Mouse (Mus musculus): Measurements from ENCODE around the gene Scube1. TPM values are rescaled to one million over a fixed set of nuclear protein-coding genes. Genes with fewer than 3 reads are reported as not detected.

Scube1 gene
- polyA plus RNA-seq, 1 experiment from 2014 or later = 10.3 TPM

- Histone ChIP-seq H3K4me3 (replicated peaks) (no peak overlapping the region), H3K4me1 (peaks cover 4% of the 10 kb centered on the region; the same call in 1 of the 2 replicates), H3K4me2 (no peak overlapping the region), H3K36me3 (no peaks in the 10 kb centered on the region), H3K27ac (no peak overlapping the region), H3K9ac (no peak overlapping the region), H3K9me3 (no peaks in the 10 kb centered on the region), H3K27me3 (replicated peaks) (no peaks in the 10 kb centered on the region)
- 83% methylated on average over 8 of the region's 8 CpGs for WGBS
- peak; percentile 74; the same call in 1 of the 2 replicates for ATAC-seq (ENCODE audit: insufficient read depth, low FRiP score, low read depth)
These were observed 118.1 kb downstream of the Scube1 start for GRCm38 (mm10) chr15:83606700-83607099.

- Histone ChIP-seq H3K9me3 (no peaks in the 10 kb centered on the region), H3K4me1 (peaks cover 4% of the 10 kb centered on the region; the same call in 1 of the 2 replicates), H3K4me3 (replicated peaks) (no peak overlapping the region), H3K4me2 (no peak overlapping the region), H3K27me3 (replicated peaks) (no peaks in the 10 kb centered on the region), H3K36me3 (no peaks in the 10 kb centered on the region), H3K27ac (no peak overlapping the region), H3K9ac (no peak overlapping the region)
- no peak for ATAC-seq (ENCODE audit: insufficient read depth, low FRiP score, low read depth)
- WGBS = 81% methylated on average over 11 of the region's 11 CpGs
These were observed 118.6 kb downstream of the Scube1 start for GRCm38 (mm10) chr15:83606216-83606615.

GRCm38 (mm10) chr15:83603426-83603825, 121.4 kb downstream of the Scube1 start:
- Histone ChIP-seq H3K4me3 (replicated peaks) (no peak overlapping the region), H3K27me3 (replicated peaks) (no peaks in the 10 kb centered on the region), H3K9me3 (no peaks in the 10 kb centered on the region), H3K9ac (no peak overlapping the region), H3K36me3 (no peaks in the 10 kb centered on the region), H3K27ac (no peak overlapping the region), H3K4me1 (peaks cover 4% of the 10 kb centered on the region; the same call in 1 of the 2 replicates), H3K4me2 (no peak overlapping the region)
- no peak for ATAC-seq (ENCODE audit: insufficient read depth, low FRiP score, low read depth)
- 97% methylated on average over 7 of the region's 7 CpGs for WGBS

- Histone ChIP-seq H3K9ac (no peak overlapping the region), H3K4me1 (peaks cover 4% of the 10 kb centered on the region; the same call in 1 of the 2 replicates), H3K4me2 (no peak overlapping the region), H3K4me3 (replicated peaks) (no peak overlapping the region), H3K9me3 (no peaks in the 10 kb centered on the region), H3K27ac (0 out of 2 replicates have a peak overlapping the region, but pooled peaks have one; percentile 12), H3K27me3 (replicated peaks) (no peaks in the 10 kb centered on the region), H3K36me3 (no peaks in the 10 kb centered on the region)
- WGBS = 89% methylated on average over 1 of the region's 1 CpGs
- no peak for ATAC-seq (ENCODE audit: insufficient read depth, low FRiP score, low read depth)
These were observed 121.8 kb downstream of the Scube1 start for GRCm38 (mm10) chr15:83603046-83603396.

GRCm38 (mm10) chr15:83602372-83603045, 122.3 kb downstream of the Scube1 start:
- ATAC-seq (ENCODE audit: insufficient read depth, low FRiP score, low read depth) = 0 out of 2 replicates have a peak, but pooled peaks have one; percentile 19
- no peaks in the 10 kb centered on the region for H3K27me3 ChIP-seq (replicated peaks)
- 0 out of 2 replicates have a peak overlapping the region, but pooled peaks have one; percentile 12 for H3K27ac ChIP-seq
- H3K36me3 ChIP-seq = no peaks in the 10 kb centered on the region
- no peak overlapping the region for H3K4me2 ChIP-seq
- no peaks in the 10 kb centered on the region for H3K9me3 ChIP-seq
- peaks cover 4% of the 10 kb centered on the region; the same call in 1 of the 2 replicates for H3K4me1 ChIP-seq
- no peak overlapping the region for H3K9ac ChIP-seq
- no peak overlapping the region for H3K4me3 ChIP-seq (replicated peaks)
- WGBS = 61% methylated on average over 13 of the region's 13 CpGs

- no peak overlapping the region for H3K9ac ChIP-seq
- 64% methylated on average over 4 of the region's 4 CpGs for WGBS
- peaks cover 4% of the 10 kb centered on the region; the same call in 1 of the 2 replicates for H3K4me1 ChIP-seq
- no peak for ATAC-seq (ENCODE audit: insufficient read depth, low FRiP score, low read depth)
- no peak overlapping the region for H3K27ac ChIP-seq
- no peaks in the 10 kb centered on the region for H3K36me3 ChIP-seq
- H3K27me3 ChIP-seq (replicated peaks) = no peaks in the 10 kb centered on the region
- H3K4me2 ChIP-seq = no peak overlapping the region
- no peak overlapping the region for H3K4me3 ChIP-seq (replicated peaks)
- H3K9me3 ChIP-seq = no peaks in the 10 kb centered on the region
These were observed 123.6 kb downstream of the Scube1 start for GRCm38 (mm10) chr15:83601185-83601584.

GRCm38 (mm10) chr15:83596833-83597232, 128.0 kb downstream of the Scube1 start:
- no peaks in the 10 kb centered on the region for H3K36me3 ChIP-seq
- H3K9ac ChIP-seq = no peak overlapping the region
- WGBS = 87% methylated on average over 4 of the region's 4 CpGs
- peaks cover 22% of the 10 kb centered on the region for H3K4me1 ChIP-seq
- H3K27ac ChIP-seq = no peak overlapping the region
- H3K4me2 ChIP-seq = no peak overlapping the region
- no peak overlapping the region for H3K4me3 ChIP-seq (replicated peaks)
- H3K9me3 ChIP-seq = no peaks in the 10 kb centered on the region
- no peak for ATAC-seq (ENCODE audit: insufficient read depth, low FRiP score, low read depth)
- H3K27me3 ChIP-seq (replicated peaks) = no peaks in the 10 kb centered on the region

GRCm38 (mm10) chr15:83595364-83595711, 129.5 kb downstream of the Scube1 start:
- peaks cover 22% of the 10 kb centered on the region for H3K4me1 ChIP-seq
- no peaks in the 10 kb centered on the region for H3K36me3 ChIP-seq
- H3K4me3 ChIP-seq (replicated peaks) = peak overlapping the region; percentile 87
- H3K9me3 ChIP-seq = no peaks in the 10 kb centered on the region
- WGBS = 29% methylated on average over 7 of the region's 7 CpGs
- H3K9ac ChIP-seq = peak overlapping the region; percentile 27; the same call in 1 of the 2 replicates
- no peak overlapping the region for H3K27ac ChIP-seq
- H3K4me2 ChIP-seq = peak overlapping the region; percentile 88
- H3K27me3 ChIP-seq (replicated peaks) = no peaks in the 10 kb centered on the region
- no peak for ATAC-seq (ENCODE audit: insufficient read depth, low FRiP score, low read depth)

- peaks cover 22% of the 10 kb centered on the region for H3K4me1 ChIP-seq
- WGBS = under 1% methylated on average over 68 of the region's 68 CpGs
- peak within 1 kb of the TSS; percentile 88 for H3K4me2 ChIP-seq
- H3K27me3 ChIP-seq (replicated peaks) = no peaks in the 10 kb centered on the region
- peak within 1 kb of the TSS; percentile 83 for H3K9ac ChIP-seq
- H3K9me3 ChIP-seq = no peaks in the 10 kb centered on the region
- ATAC-seq (ENCODE audit: insufficient read depth, low FRiP score, low read depth) = peak; percentile 87
- peak within 1 kb of the TSS; percentile 77 for H3K27ac ChIP-seq
- peak within 1 kb of the TSS; percentile 87 for H3K4me3 ChIP-seq (replicated peaks)
- no peaks in the 10 kb centered on the region for H3K36me3 ChIP-seq
These were observed 130.1 kb downstream of the Scube1 start, which contains the start of gene Ttll12 for GRCm38 (mm10) chr15:83594513-83595363. Gene Ttll12, minus strand, starts transcription at chr15:83595157.

GRCm38 (mm10) chr15:83593702-83594512, 130.9 kb downstream of the Scube1 start:
- Histone ChIP-seq H3K36me3 (no peaks in the 10 kb centered on the region), H3K4me1 (peaks cover 22% of the 10 kb centered on the region), H3K9ac (peak overlapping the region; percentile 83), H3K4me3 (replicated peaks) (peak overlapping the region; percentile 87), H3K9me3 (no peaks in the 10 kb centered on the region), H3K27ac (peak overlapping the region; percentile 78), H3K4me2 (peak overlapping the region; percentile 88), H3K27me3 (replicated peaks) (no peaks in the 10 kb centered on the region)
- WGBS = 9% methylated on average over 19 of the region's 19 CpGs
- ATAC-seq (ENCODE audit: insufficient read depth, low FRiP score, low read depth) = peak; percentile 68

GRCm38 (mm10) chr15:83593189-83593585, 131.6 kb downstream of the Scube1 start:
- no peaks in the 10 kb centered on the region for H3K9me3 ChIP-seq
- H3K36me3 ChIP-seq = no peaks in the 10 kb centered on the region
- peak overlapping the region; percentile 78 for H3K27ac ChIP-seq
- H3K4me1 ChIP-seq = peaks cover 22% of the 10 kb centered on the region
- H3K4me2 ChIP-seq = peak overlapping the region; percentile 88
- H3K9ac ChIP-seq = no peak overlapping the region
- no peaks in the 10 kb centered on the region for H3K27me3 ChIP-seq (replicated peaks)
- no peak for ATAC-seq (ENCODE audit: insufficient read depth, low FRiP score, low read depth)
- H3K4me3 ChIP-seq (replicated peaks) = 0 out of 2 replicates have a peak overlapping the region, but pooled peaks have one; percentile 87
